Mouse (Mus musculus) cerebellum, adult 2 months (tissue): ENCODE measurements around the gene Osbpl9. TPM values are rescaled to one million over a fixed set of nuclear protein-coding genes. Genes with fewer than 3 reads are reported as not detected.

ENCODE experiments used
- DNase-seq, 2 experiments: peaks; one replicate each; pipeline ENCODE4 v3.0.0; 2021
- H3K27ac ChIP-seq: fragments of 200-500 bp; 2 replicates; pipeline ENCODE4 v1.5.1; 2012; ENCODE audit warnings: low read length, control low read depth, inconsistent platforms; ENCODE audit not compliant: insufficient read depth
- H3K27me3 ChIP-seq: fragments of 200-500 bp; 2 replicates; pipeline ENCODE4 v1.6.1; 2012; ENCODE audit warnings: inconsistent platforms, mild to moderate bottlenecking, low read length, moderate library complexity; ENCODE audit not compliant: control insufficient read depth, insufficient read depth
- H3K4me1 ChIP-seq: fragments of 200-500 bp; 2 replicates; pipeline ENCODE4 v1.6.1; 2011; ENCODE audit warnings: low read length; ENCODE audit not compliant: control insufficient read depth, insufficient read depth
- H3K4me3 ChIP-seq: fragments of 200-500 bp; replicated peaks from 2 replicates; pipeline ENCODE3; 2011; ENCODE audit warnings: mild to moderate bottlenecking, low read depth, low read length, control low read depth; ENCODE audit not compliant: insufficient read depth
- CTCF ChIP-seq: fragments of 200-500 bp; IDR thresholded peaks from 2 replicates; pipeline ENCODE4 v1.5.1; 2011; ENCODE audit warnings: low read depth, mild to moderate bottlenecking, control low read depth, low read length, moderate library complexity, borderline replicate concordance; ENCODE audit not compliant: insufficient read depth
- POLR2A ChIP-seq: fragments of 200-500 bp; IDR thresholded peaks from 2 replicates; pipeline ENCODE4 v1.6.1; 2011; ENCODE audit warnings: low read length, control low read depth, borderline replicate concordance; ENCODE audit not compliant: insufficient read depth
- WGBS: fragments of 180-500 bp; shearing (Covaris S2); methylation state at CpG from one replicate; pipeline ENCODE4 v1.1.7; 2018; 5-methylcytosine and 5-hydroxymethylcytosine counted together
- polyA plus RNA-seq: library from polyadenylated mRNA; depleted of rRNA; stranded (reverse); fragments of >200 nt; gene quantifications from 2 replicates; pipeline ENCODE4 v1.2.3, GENCODE M21; 2012

The Osbpl9 gene
- polyA plus RNA-seq, 1 experiment = 120 TPM

DNA sequence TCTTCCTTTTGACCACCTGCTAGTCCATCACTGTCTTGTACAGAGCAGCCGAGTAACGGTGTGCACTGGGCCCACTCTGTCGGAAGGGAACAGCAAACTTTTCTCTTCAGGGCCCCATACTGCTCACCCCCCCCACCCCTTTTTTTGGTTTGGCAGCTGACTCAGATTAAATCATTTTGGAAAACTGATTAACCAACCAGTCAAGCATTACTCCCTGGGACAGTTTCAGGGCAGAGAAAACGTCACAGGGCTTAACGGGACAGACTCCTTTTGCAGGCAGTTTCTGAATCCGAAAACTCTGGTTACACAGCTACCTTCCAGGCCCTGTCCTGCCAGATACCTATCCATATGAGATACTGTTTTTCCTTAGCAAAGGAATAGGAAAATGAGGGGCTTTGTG, 137.1 kb downstream of the Osbpl9 start:
- 67% methylated on average over 6 of the region's 6 CpGs for WGBS
- Histone ChIP-seq H3K27ac (no peak overlapping the region), H3K4me1 (no peaks in the 10 kb centered on the region), H3K27me3 (no peaks in the 10 kb centered on the region), H3K4me3 (no peak overlapping the region)
- TF ChIP-seq CTCF (no peak), POLR2A (no peak)
- DNase-seq = no peak

DNA sequence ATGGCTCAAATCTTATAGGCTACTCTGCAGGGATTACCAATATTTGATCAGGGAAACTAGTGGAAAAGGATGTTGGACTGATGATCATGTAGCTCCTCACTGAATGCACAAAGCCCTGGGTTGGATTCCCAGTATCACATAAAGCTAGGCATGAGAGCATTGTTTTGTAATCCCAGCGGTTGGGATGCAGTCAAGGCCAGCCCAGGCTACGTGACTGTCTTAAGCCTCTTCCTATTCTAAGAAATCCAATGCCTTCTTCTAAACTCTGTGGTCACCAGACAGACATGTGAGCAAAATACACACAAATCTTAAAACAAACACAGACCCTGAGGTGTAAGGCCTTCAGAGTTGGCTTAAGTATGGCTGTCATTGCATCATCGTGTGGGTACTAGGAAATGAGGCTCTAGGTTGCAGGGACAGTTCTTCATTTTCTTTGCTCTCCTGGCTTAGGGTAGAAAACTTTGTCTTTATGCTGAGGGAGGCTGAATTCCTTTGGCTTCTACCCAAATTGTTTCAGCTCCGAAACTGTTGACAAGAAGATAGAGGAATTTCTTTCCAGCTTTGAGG, 142.7 kb downstream of the Osbpl9 start:
- Histone ChIP-seq H3K27me3 (no peaks in the 10 kb centered on the region), H3K27ac (no peak overlapping the region), H3K4me1 (no peaks in the 10 kb centered on the region), H3K4me3 (no peak overlapping the region)
- TF ChIP-seq CTCF (no peak), POLR2A (no peak)
- WGBS = 86% methylated on average over 4 of the region's 4 CpGs
- no peak for DNase-seq

DNA sequence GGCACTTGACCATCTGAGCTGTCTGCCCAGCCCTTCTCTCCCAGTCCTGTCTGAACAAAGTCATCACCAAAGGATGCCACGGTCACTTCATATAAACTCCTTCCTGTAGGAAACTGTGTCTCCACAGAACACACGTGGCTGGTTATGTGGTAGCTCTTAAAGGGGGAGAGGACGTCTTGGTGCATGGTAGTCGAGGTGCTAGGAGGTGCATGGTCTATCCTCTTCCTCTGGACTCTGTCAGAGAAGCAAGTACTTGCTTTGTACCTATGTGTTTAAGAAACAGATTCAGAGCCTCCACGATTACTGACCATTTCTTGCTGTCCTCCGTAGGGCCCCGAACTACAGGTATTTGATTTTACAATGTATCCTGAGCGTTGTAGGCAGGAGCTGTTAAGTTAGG, 144.4 kb downstream of the Osbpl9 start:
- WGBS = 93% methylated on average over 8 of the region's 8 CpGs
- no peak overlapping the region for H3K27ac ChIP-seq
- H3K27me3 ChIP-seq = no peaks in the 10 kb centered on the region
- DNase-seq = no peak
- H3K4me1 ChIP-seq = no peaks in the 10 kb centered on the region
- H3K4me3 ChIP-seq = no peak overlapping the region
- no peak for TF ChIP-seq CTCF
- TF ChIP-seq POLR2A = no peak

DNA sequence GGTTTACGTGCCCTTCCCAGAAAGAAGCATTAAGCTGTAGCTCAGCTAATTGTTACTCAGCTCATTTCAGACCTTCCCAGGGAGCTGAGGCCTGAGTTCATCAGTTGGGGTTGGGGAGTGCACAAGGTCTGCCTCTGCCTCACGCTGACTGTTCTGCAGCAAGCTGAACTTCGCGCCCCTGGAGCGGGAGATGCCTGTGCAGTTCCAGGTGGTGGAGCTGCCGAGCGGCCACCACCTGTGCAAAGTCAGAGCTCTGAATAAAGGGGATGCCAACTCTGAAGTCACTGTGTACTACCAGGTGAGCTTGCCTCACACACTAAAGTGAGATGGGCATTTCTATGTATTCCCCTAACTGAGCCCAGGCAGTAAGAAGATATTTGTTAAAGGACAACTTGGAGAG, 145.7 kb downstream of the Osbpl9 start:
- DNase-seq = no peak
- H3K27ac ChIP-seq = no peak overlapping the region
- H3K27me3 ChIP-seq = no peaks in the 10 kb centered on the region
- H3K4me3 ChIP-seq = no peak overlapping the region
- WGBS = 66% methylated on average over 7 of the region's 7 CpGs
- H3K4me1 ChIP-seq = no peaks in the 10 kb centered on the region
- no peak for TF ChIP-seq POLR2A
- no peak for TF ChIP-seq CTCF

DNA sequence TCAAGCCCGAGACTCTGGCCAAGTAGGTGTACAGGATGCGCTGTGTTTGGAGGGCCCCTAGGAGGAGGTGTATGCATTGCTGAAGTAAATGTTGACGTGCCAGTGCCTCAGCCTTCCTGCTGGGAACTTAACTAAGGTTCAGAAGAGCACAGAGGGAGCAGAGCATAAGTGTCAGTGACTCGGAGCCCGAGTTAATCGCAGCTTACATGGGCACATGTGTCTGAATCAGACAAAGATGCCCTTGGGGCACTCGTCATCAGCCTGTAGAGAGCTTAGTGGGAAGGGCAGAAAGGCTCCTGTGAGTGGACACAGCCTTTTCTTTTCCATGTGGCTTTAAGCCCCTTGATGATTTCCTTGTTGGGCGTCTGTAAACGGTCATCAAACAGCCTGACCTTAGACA, 148.1 kb downstream of the Osbpl9 start:
- no peak overlapping the region for H3K4me3 ChIP-seq

DNA sequence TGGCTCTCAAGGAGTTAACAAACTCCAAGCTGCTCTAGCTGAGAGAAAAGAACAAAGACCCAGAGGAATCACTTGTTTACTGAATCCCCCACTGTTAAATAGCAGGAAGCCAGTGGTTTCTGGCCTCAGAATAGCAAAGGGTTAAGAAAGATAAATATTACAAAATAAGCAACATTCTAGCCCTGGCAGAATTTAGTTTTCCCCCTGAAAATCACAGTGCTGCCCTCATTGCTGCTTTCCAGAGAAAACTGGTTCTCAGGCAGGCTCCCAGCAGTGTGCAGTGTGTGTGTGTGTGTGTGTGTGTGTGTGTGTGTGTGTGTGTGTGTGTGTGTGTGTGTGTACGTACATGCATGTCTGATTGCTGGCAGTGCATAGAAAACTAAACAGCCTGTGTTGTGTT, 149.8 kb downstream of the Osbpl9 start:
- Histone ChIP-seq H3K4me1 (no peaks in the 10 kb centered on the region), H3K27me3 (no peaks in the 10 kb centered on the region), H3K4me3 (no peak overlapping the region), H3K27ac (no peak overlapping the region)
- TF ChIP-seq CTCF = no peak
- TF ChIP-seq POLR2A = no peak
- WGBS = 40% methylated on average over 1 of the region's 1 CpGs
- DNase-seq = no peak

More for the DNA sequence above, 148.1 kb downstream of the Osbpl9 start:
- DNase-seq = no peak
- H3K4me1 ChIP-seq = no peaks in the 10 kb centered on the region
- TF ChIP-seq POLR2A (no peak), CTCF (no peak)
- no peaks in the 10 kb centered on the region for H3K27me3 ChIP-seq
- WGBS = 84% methylated on average over 9 of the region's 9 CpGs
- H3K27ac ChIP-seq = no peak overlapping the region

DNA sequence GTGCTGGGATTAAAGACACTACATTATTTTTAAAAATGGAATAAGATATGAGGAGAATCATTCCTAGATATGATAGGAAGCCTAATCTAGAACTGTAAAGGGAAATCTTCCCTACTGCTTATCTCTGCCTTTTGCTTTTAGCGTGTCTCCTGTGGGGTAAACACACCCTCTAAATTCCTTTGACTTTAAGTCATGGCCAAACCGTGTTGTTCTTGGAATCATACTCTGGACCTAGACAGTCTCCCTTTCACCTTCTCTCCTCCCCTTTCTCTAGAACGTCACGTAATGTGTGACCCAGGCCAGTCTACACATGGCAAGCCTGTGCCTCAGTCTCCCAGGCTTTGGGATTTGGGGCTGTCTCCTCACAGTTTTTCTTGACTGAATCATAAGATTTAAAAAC, 153.8 kb downstream of the Osbpl9 start:
- 83% methylated on average over 4 of the region's 4 CpGs for WGBS
- DNase-seq = no peak
- no peaks in the 10 kb centered on the region for H3K27me3 ChIP-seq
- TF ChIP-seq POLR2A = no peak
- TF ChIP-seq CTCF = no peak
- H3K4me1 ChIP-seq = no peaks in the 10 kb centered on the region
- no peak overlapping the region for H3K4me3 ChIP-seq
- no peak overlapping the region for H3K27ac ChIP-seq

DNA sequence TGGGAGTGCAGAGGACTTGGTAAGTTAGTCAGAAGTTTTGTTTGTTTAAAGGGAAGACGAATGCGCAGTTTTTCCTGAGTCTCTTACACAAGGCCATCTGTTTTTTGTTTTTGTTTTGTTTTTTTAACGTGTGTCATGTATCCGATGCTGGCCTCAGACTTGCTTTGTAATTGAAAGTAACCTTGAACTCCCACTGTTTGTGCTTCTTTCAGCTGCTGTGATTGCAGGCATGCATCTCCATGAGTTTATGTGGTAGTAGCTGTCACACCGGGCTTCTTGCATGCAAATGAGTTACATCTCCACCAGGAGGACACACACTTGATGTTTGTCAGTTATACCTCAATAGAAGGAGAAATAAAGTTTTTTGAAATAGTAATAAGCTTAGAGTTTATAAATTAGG, 158.3 kb downstream of the Osbpl9 start:
- H3K27ac ChIP-seq = no peak overlapping the region
- no peaks in the 10 kb centered on the region for H3K4me1 ChIP-seq
- 65% methylated on average over 5 of the region's 5 CpGs for WGBS
- no peak overlapping the region for H3K4me3 ChIP-seq
- no peak for DNase-seq
- TF ChIP-seq POLR2A = no peak
- no peak for TF ChIP-seq CTCF
- H3K27me3 ChIP-seq = no peaks in the 10 kb centered on the region

DNA sequence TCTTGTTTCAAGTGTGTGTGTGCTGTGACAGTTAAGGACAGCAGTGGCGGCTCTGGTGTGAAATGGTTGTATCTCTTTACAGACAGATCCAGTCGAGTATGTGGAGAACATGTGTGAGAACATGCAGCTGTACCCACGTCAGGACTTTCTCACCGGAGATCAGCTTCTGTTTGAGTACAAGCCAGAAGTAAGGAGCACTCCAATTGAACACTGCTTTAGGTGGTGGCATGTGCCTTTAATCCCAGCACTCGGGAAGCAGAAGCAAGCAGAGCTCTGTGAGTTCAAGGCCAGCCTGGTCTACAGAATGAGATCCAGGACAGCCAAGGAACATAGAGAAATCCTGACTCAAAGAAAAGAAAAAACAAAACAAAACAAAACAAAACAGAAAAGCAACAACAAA, 158.8 kb downstream of the Osbpl9 start:
- Histone ChIP-seq H3K4me3 (no peak overlapping the region), H3K27ac (no peak overlapping the region), H3K4me1 (no peaks in the 10 kb centered on the region), H3K27me3 (no peaks in the 10 kb centered on the region)
- no peak for DNase-seq
- TF ChIP-seq POLR2A (no peak), CTCF (no peak)
- 80% methylated on average over 5 of the region's 5 CpGs for WGBS

DNA sequence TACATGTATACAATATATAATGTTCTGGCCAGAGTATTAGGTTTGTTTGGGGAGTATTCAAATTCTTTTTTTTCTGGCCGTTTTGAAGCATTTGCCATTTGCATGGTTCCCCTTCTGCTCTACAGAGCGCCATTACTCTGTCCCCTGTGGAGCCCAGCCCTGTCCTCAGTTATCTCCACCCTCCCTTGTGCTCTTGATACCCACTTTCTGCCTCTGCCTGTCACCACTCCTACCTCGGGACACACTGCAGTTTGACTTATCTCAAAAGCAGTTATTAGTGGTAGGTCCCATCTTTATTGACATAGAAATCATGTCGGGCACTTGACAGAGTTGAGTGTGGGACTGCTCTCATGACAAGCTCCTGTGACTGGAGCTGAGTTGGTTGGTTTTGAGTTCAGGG, 159.3 kb downstream of the Osbpl9 start:
- no peak overlapping the region for H3K4me3 ChIP-seq
- DNase-seq = no peak
- TF ChIP-seq POLR2A (no peak), CTCF (no peak)
- no peak overlapping the region for H3K27ac ChIP-seq
- no peaks in the 10 kb centered on the region for H3K27me3 ChIP-seq
- no peaks in the 10 kb centered on the region for H3K4me1 ChIP-seq
- WGBS = 83% methylated on average over 4 of the region's 4 CpGs
